Mouse (Mus musculus) bone marrow macrophage, adult 2 months (primary cell): ENCODE data around the gene Gck.

Experiments
- CTCF ChIP-seq: IDR thresholded peaks from 2 replicates; pipeline ENCODE4 v1.5.1; 2012; ENCODE audit warnings: low read depth, mild to moderate bottlenecking, low read length, moderate library complexity
- POLR2A ChIP-seq: IDR thresholded peaks from 2 replicates; pipeline ENCODE4 v1.6.1; 2012; ENCODE audit warnings: mild to moderate bottlenecking, low read depth, low read length, borderline replicate concordance

- TF ChIP-seq POLR2A: no peak
- TF ChIP-seq CTCF: no peak
Measured at GRCm38 (mm10) chr11:5918111-5918510, 31.8 kb downstream of the Gck start.
